Mouse (Mus musculus): ENCODE measurements around the gene Smyd3.

GRCm38 (mm10) chr1:179129995-179130394 lies 387.8 kb downstream of the Smyd3 start:
- TF ChIP-seq POLR2A (IDR thresholded peaks at IDR 0.05; ENCODE audit: insufficient read depth, low read depth, low read length) (no peak), CTCF (IDR thresholded peaks at IDR 0.05) (no peak), EP300 (IDR thresholded peaks at IDR 0.05; ENCODE audit: insufficient read depth, low read depth, low read length) (no peak)
